Mouse (Mus musculus) right cerebral cortex, postnatal 36 days (tissue): Measurements from ENCODE around the gene Mgll.

Source experiments
- DNase-seq, 2 experiments: peaks; one replicate each; pipeline ENCODE4 v3.0.0; 2022; ENCODE audit warnings: low spot score in 2 of 2, mixed read lengths in 1 of 2

The Mgll gene

DNA sequence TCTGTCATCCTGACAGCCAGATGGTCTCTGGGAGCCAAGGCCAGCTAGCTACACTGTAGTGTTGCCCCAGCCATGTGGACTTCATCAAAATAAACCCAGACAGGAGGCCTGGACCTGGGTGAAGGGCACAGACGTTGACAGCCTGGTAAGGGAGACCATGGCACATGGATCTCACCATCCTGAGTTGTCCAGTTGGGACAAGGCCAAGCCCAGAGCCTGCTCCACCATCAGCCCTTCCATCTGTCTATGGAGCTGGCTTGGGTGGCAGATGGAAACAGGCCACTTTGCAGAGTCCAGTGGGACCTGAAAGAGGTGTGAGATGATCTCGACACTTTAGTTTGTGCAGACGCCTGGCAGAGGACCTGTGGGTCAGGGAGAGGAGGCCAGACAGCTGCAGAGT is 76.5 kb downstream of the Mgll start:
- no peak for DNase-seq

DNA sequence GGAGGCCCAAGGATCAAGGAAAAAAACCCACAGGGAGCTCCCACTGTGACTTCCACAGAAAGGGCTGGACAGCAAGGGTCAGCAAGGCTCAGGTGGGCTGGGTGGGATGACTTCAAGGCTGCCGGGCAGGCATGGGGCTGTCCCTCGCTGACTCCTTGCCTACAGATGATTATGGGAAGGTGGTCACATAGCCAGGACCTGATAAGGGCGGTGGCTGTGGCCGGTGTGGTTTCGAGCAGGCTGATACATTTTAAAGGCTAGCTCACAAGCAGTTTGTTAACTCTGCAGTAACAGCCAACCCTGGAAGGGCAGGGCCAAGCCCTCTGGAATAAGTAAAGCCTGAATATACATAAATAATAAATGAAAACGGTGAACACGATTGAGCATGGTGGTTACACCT is 78.8 kb downstream of the Mgll start:
- no peak for DNase-seq

DNA sequence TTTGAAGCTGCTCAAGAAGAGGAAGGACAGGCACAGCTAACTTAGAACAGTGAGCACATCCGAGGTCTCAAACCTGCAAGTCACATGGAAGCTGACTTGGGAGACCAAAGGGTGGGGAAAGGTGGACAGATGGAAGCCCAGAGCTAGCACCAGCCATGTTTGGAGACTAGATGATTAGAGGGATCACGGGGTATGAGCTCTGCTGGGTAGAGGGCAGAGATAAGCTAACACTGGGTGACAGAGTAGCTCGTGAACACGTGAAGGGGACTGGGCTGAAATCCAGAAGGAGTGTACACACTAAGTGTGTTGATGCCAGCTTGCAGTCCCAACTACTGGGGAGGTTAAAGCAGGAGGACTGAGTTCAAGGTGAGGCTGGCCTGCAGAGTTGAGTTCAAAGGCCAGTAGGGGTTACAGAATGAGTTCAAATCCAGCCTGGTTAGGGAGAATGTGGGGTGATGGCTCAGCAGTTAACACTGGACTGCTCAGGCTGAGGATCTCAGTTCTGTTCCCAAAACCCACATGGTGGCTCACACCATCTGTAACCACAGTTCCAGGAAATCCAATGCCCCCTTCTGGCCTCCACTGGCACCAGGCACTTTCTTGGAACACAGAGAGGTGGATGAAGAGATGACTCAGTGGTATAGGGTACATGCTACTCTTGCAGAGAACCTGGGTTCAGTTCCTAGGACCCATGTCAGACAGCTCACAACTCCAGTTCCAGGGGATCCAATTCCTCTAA is 79.9 kb downstream of the Mgll start:
- no peak for DNase-seq

DNA sequence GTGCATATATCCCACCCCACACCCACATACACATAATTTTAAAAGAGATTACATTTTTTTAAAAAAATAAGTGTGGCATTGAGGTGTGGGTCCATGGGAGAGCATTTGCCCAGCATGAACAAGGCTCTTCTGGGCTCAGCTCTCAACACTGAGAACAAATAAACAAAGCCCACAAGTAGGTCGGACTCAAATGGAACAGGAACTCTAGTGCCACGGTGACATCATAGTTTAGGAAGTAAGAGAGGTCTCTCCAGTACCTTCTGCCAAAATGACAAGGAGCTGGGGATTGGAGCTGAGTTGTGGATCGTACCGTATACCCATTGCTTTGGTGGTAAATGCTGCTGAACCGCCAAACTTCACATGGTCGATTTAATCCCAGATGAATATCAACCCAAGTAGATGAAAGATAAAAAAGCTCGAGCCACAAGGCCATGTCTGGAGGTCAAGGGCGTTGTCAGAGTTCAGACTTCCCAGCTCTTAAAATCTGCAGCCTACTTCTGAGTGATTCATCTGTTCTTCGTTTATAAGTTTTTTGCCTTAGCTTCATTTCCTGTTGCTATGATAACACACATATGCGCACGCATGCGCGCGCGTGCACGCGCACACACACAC is 80.9 kb downstream of the Mgll start:
- no peak for DNase-seq

DNA sequence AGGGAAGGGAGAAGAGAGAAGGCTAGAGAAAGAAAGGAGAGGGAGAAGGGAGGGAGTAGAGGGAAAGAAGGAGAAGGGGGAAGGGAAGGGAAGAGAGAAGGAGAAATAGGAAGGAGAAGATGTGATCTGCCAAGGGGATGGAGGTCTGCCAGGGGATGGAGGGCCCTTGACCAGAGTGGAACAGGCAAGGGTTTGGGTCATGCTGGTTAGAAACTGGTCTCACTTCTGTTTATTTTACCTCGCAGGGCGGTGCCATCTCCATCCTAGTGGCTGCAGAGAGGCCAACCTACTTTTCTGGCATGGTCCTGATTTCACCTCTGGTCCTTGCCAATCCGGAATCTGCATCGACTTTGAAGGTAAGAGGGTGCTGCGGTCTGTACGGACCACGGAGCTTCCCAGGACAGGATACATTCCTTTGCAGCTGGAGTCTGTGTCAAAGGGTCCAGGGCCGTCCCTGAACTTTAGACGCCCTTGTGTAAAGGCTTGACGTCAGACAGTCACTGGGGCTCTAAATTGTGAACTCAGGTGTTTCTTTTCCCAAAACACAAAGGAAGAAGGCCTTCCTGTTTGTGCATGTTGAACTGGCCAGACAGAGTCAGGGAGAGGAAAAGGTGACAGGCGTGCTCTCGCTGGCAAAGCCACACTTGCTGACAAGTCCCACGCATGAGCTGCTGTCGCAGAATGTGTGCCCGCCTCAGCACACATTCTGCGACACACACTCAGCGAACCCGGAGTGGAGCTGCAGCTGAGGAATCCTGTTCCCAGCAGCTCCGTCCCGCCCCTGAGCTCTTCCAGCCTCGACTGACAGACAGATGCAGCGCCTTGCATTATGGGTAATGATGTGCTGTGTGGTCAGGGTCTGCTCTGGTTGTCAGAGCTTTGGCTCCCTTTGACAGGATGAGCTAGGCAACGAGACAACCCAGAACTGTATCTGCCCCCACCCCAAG is 85.2 kb downstream of the Mgll start:
- DNase-seq = no peak

DNA sequence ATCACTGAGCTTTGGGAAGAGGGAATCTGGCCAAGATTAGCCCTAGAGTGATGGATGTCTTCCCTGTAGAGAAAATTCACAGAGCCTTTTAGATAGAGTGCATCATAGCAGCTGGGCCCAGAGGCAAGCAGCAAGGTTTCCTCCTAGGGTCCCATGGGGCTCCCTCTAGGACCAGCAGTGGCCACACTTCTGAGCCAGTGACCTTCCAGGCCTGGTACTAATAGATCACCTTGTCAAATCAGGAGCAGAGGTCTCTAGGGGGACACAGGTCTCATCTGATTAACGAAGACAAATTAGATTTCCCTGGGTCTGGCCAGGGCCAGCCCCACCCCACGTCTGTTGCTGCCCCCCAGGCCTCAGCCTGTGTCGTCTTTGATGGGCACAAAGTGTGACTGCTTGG is 86.1 kb downstream of the Mgll start:
- DNase-seq = no peak

DNA sequence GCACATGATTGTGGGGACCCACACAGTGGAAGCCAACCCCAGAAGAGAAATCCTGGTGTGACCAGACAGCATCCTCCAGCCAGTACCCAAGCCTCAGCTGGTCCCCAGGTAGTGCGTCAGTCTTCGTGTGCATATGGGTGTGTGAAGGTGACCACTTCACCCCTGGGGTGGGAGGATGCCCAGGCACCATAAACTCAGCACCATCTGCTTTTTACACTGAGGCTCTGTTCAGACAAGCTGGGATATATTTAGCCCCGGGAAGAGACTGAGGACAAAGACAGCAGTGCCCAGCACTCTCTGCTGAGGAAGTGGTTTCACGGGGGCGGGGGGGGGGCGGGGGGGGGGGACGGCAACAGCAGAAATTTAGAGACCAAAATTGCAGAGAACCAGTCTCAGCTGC is 87.2 kb downstream of the Mgll start:
- DNase-seq = peak in 1 of 2 experiments; percentile 56

DNA sequence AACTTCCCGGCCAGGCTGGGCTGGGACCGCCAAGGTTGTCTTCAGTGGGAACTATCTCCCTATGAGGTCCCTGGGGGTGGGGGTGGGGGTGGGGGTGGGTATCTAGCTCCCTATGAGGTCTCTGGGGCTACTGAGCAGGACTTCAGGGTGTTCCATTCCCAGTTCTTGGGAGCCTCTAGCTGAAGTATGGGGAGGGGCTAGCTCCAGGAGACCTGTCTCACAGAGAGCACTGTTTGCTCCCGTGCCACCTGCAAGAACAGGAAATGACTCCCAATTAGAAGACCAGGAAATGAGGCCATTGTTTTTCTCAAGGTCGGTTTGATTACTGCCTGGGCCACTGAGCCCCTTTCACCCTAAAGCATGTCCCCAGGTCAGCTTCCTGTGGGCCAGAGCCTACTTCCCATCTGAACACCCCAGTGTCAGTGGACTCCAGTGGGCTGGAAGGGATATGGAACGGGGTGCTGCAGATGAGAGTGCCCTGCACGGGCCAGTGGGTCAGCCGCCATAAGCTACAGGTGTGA is 87.7 kb downstream of the Mgll start:
- DNase-seq = no peak

DNA sequence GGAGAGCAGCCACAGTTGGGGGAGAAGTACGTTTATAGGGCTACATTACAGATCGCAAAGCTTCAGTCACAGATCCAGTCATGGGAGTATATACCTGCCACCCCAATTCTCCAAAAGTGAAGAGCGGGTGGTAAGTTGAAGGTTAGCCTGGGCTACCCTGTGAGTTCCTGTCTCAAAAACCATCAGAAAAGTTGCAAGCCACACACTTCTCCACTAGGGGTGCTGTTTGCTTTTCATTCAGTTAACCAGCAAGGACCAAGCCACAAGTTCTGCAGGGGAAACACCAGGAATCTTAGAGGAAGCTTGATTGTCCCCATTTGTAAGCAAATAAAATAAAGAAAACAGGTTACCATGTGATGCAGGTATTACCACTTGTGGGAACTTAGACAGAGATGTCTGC is 88.7 kb downstream of the Mgll start:
- no peak for DNase-seq

DNA sequence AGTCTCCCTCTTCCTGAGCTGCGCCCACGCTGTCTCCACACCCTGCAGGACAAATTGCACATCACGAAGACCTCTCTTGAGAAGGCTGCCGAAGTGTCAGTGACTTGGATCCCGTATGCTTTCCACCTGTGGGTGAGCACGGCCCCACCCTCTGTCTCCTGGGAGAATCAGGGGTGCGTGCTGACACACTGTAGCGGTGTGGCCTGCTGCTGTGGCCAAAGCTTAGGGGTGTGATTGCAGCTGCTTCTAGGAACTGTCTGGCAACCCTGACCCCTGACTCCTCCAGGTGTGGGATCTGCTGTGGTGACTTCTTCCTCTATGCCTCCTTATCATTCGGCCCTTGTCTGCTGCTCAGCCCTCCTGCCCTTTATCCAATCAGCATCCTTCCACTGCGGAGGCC is 89.6 kb downstream of the Mgll start:
- no peak for DNase-seq

DNA sequence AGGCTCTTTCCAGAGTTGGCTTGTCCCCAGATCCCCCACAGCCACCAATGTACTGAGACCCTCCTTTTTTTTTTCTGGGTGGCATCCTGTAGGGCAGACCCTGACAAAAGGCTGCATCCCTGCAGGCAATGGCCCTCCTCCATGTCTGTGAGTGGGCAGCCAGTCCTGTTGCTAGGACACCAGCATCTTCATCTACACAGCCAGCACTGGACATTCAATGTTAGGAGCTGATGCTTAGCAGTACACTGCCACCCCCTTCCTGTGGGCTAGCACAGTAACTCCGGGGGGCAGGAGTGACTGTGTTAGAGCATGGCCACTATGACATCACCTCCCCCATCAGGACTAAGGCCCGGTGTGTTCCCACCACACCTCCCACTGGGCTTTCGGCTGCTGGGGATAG is 90.8 kb downstream of the Mgll start:
- no peak for DNase-seq

DNA sequence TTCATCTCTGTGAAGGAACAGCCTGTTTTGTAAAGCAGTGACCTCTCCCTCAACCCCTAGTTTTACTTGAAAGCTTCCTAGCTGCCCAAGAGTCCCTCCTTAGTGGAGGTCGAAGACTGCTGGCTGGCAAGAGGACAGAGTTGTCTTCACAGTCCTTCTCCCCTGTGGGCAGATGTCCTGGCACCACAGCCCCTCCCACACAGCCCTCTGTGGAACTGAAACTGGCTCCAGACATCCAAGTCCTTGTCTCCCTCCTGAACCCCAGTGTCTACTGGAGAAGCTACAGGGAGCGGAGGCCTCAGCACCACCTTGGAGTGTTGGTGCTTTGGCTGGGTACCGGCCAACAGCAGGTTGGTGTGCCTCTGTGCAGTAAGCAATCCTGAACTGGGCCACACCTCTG is 91.3 kb downstream of the Mgll start:
- no peak for DNase-seq

DNA sequence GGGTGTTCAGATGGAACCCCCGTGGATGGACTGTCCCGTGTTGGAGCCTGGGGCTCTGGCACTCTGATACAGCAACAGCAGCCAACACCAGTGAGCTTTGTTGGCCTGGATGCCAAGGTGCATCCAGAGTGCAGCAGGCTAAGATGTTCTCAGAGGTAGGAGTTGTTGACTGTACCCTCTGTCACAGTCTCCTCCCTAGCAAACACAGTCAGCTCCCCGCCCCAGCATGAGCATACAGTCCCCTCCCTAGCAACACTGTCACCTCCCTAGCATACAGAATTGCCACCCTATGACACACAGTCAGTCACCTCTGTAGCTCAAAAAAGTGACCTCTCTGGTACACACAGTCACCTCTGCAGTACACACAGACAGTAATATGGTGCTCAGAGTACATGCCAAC is 92.7 kb downstream of the Mgll start:
- DNase-seq = no peak

DNA sequence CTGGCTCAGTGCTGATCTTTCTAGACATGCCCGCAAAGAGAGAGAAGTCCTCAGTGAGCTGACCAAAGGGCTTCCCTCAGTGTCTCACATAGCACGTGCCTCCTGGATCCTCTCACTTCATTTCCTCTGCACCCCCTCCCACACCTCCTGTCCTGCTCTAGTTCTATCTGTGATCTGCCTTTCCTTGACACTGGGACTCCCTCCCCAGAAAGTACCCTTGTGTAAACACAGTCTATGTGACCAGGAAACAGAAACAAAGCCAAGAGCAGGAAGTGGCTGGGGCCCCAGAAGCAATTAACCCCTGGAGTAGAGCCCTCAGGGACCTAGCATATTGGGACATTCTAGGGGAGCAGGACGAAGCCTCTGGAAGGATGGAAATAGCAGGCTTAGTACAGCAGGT is 96.6 kb downstream of the Mgll start:
- DNase-seq = no peak

DNA sequence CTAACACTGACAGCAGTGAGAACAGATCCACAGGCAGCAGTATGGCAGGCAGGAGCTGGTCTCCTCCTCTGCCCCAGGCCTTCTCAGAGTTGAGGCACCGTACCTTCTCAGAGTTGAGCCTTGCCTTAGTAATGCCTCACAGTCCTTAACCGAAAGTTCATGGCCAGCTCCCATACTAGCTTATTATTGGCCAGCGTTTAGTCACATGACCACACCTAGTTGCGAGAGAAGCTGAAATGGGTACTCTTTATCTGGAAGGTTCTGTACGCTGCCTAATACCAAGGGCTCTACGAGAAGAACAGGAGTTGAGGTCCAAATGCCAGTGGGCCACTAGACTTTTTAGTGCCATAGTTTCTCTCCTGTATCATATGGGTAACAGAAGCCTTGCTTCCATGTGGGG is 97.1 kb downstream of the Mgll start:
- no peak for DNase-seq

DNA sequence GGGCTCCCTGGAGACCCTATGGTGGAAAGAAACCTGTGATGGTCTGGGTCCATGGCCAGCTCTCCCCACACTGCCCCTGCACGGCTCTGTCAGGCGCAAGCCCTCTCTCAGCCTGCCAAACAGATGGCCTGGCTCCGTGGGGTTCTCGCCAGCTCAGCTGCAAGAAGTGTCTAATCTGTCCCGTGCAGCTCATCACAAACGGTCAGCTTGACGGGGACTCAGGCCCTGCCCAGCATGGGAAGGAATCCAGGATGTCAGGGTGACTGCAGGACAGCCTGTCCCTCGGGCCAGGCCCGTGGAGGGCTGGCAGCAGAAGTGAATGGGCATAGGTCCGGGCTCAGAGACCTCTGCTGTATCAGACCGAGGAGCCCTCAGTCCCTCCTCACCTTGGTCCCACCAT is 97.7 kb downstream of the Mgll start:
- DNase-seq = no peak

DNA sequence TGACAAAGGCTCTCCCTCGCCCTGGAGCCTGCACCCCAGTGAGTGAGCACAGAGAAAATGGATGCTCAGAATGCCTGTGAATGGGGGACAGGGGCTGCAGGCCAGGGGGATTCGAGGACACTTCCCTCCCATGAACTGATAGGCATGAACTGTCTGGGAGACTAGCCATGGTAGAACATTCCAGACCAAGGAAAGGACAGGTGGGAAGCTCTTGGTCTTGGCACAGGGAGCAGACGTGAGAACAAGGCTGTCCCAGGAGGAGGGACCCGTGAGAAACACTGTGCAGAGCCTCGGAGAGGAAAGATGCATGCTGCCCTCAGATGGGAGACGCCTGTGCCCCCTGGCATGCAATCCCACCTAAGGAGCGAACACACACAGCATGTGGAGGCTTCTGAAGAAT is 100.0 kb downstream of the Mgll start:
- no peak for DNase-seq

DNA sequence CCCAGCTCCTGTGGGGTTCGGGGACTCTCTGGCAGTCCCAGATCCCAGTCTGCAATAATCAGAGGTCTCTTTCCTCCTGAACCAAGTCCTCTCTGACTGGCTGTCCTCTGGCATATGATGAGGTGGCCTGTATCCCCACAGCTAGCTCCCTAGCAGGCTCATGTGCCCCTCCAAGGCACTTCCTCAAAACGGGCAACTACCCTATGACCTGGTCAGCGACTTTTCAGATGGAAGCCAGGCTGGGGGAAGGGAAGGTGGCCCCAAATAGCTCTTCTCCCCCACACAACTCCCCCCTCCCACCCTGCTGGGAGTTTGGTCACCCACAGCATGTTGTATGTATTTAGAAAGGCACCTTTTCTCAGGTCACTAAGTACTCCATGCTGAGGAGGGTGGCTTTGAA is 101.9 kb downstream of the Mgll start:
- no peak for DNase-seq

DNA sequence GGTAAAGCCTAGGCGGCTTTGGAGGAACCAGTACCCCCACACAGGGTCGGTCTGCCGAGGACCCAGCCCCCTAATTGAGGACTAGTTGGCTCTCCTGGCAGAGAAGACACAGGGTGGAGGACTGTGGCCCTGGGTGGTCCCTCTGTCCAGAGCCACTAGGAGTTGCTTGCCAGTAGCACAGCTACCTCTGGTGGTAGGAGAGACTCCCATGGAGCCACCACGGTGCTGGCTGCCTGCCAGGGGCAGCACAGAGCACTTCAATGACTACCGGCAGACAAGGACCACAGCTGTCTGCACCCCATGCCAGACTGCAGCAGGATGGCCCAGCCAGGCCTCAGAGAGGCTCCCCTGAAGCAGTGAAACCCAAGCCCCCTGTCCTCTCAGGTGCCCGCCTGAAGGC is 102.3 kb downstream of the Mgll start:
- DNase-seq = no peak

DNA sequence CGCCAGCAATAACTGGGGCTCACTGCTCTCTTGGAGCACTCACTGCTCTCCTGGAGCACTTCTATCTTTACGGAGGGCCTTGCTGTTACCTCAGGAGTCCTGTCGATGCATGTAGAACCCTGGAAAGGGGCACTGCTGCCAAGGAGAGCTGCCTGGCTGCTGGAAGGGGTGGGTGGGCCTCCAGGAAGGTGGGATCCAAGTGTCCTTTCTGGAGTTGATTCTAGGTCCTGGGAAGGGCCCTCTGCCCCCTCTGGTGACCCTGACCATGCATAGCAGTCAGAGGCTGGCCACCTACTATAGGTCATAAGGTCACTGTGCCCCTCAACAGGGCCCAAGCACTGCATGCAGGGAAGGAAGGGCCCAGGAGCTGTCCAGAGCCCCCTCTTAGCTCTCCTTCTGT is 102.8 kb downstream of the Mgll start:
- DNase-seq = no peak

DNA sequence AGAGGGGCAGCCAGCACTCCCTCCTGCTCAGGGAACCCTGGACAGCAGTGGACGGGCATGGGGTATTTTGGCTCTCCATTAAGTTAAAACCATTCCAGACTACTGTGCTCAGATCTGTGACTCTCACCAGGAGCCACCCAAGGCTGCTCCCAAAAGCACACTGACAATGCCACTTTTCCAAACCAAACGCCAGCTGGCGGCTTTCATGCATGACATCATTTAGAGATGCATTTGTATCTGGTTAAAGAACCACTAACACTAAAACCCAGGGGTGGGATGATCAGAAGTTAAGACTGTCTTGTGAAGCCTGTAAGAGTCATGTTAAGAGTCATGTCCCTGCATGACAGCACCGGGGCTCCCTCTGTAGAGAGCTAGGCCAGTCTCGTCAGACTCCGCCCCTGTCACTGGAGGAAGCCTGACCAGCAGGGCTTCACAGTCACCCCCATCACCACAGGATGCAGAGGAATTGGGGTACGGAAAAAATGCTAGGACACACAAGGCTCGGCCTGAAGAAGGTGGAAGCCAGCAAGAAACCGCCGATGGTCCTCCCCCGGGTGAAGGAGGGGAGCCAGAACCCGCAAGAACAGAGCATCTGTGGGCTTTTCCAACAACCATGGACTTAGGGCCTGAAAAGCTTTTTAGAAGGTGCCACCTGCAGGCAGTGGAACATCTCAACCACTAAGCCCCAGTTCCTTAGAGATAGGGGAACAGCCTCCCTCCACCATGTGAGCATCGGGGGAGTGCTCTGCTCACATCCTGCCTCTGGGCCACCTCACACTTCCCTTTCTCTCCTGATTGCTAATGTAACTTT is 103.4 kb downstream of the Mgll start:
- DNase-seq = no peak
